9 mouse cellular contexts compared by ENCODE assay signal in genomic region chr10:77484205-77484935, GRCm38 (mm10). TPM values are rescaled to one million over a fixed set of nuclear protein-coding genes. Genes with fewer than 3 reads are reported as not detected.
DNase-seq lines count a peak whose midpoint lies in the region; ATAC-seq and TF ChIP-seq lines count a peak whose summit lies in the region.
"Had no signal": no experiment of that assay in that cellular context is flagged by ENCODE, and none has a peak within 500 bp of the region (broad histone marks: within the 10 kb centered on the region; RNA-seq: fewer than 3 reads in every experiment).

No protein-coding gene starts in this region.

- H3K27ac ChIP-seq in hindbrain, embryonic 10.5 days, result 0 out of 2 replicates have a peak overlapping the region, but pooled peaks have one; percentile 4
- no peak overlapping the region for H3K27ac ChIP-seq in hindbrain, postnatal 0 days
- 0 out of 2 replicates have a peak overlapping the region, but pooled peaks have one; percentile 6 for H3K27ac ChIP-seq in kidney, adult 2 months (ENCODE audit: insufficient read depth, low read depth, low read length)
- H3K27ac ChIP-seq in forebrain, embryonic 11.5 days (ENCODE audit: low read depth, low read length), result no peak overlapping the region

- no peak for TF ChIP-seq POLR2A in kidney, adult 2 months (IDR thresholded peaks at IDR 0.05; ENCODE audit: low read depth, low read length)
- TF ChIP-seq POLR2A in lung, adult 2 months (IDR thresholded peaks at IDR 0.05; ENCODE audit: borderline replicate concordance, extremely low read depth, low read depth, low read length), result no peak

- 0 out of 2 replicates have a peak, but pooled peaks cover 5% of the 10 kb centered on the region for H3K4me1 ChIP-seq in hindbrain, embryonic 10.5 days (replicated peaks)
- no peaks in the 10 kb centered on the region for H3K4me1 ChIP-seq in hindbrain, postnatal 0 days (ENCODE audit: insufficient read depth, low read length)
- no peaks in the 10 kb centered on the region for H3K4me1 ChIP-seq in kidney, adult 2 months (ENCODE audit: control insufficient read depth, insufficient read depth, low read length)
- peaks cover 11% of the 10 kb centered on the region; the same call in 1 of the 2 replicates for H3K4me1 ChIP-seq in lung, adult 2 months (ENCODE audit: control insufficient read depth, insufficient read depth, low read length)
- H3K4me1 ChIP-seq in forebrain, embryonic 11.5 days (replicated peaks; ENCODE audit: control insufficient read depth, insufficient read depth, low read length), result no peaks in the 10 kb centered on the region

- TF ChIP-seq CTCF in hindbrain, postnatal 0 days (IDR thresholded peaks at IDR 0.05; ENCODE audit: low read depth), result no peak
- no peak for TF ChIP-seq CTCF in kidney, adult 2 months (conservative IDR thresholded peaks at IDR 0.05; ENCODE audit: insufficient read depth, insufficient read length, low read depth, low read length)
- no peak for TF ChIP-seq CTCF in lung, adult 2 months (IDR thresholded peaks at IDR 0.05; ENCODE audit: insufficient read depth, low read length)

- peaks cover 41% of the 10 kb centered on the region for H3K36me3 ChIP-seq in hindbrain, embryonic 10.5 days
- peaks cover 18% of the 10 kb centered on the region for H3K36me3 ChIP-seq in hindbrain, postnatal 0 days (ENCODE audit: insufficient read depth, low read length)
- peaks cover 4% of the 10 kb centered on the region for H3K36me3 ChIP-seq in kidney, adult 2 months (ENCODE audit: control insufficient read depth, insufficient read depth, low read length)
- H3K36me3 ChIP-seq in forebrain, embryonic 11.5 days (ENCODE audit: control insufficient read depth, insufficient read depth, low read length), result peaks cover 9% of the 10 kb centered on the region; the same call in 1 of the 2 replicates

- peak; percentile 9 for DNase-seq in hindbrain, embryonic 10.5 days (ENCODE audit: low spot score)
- DNase-seq in hindbrain, postnatal 0 days (ENCODE audit: low spot score), result no peak
- DNase-seq in gastrocnemius, adult 8-10 months (ENCODE audit: low spot score in 2 of 2), result peak; percentile 28 to 43
- DNase-seq in kidney, adult 2 months, result peak; percentile 75
- DNase-seq in lung, adult 2 months, result peak; percentile 70
- peak; percentile 59 to 70 for DNase-seq in urinary bladder, postnatal 4 days (ENCODE audit: low spot score in 2 of 2)
- no peak for DNase-seq in thymus, postnatal 14 days
- no peak for DNase-seq in forebrain, embryonic 11.5 days (ENCODE audit: low spot score)

- H3K9me3 ChIP-seq in hindbrain, embryonic 10.5 days, result no peaks in the 10 kb centered on the region
- H3K9me3 ChIP-seq in hindbrain, postnatal 0 days (ENCODE audit: low read length), result no peaks in the 10 kb centered on the region
- H3K9me3 ChIP-seq in forebrain, embryonic 11.5 days (ENCODE audit: control insufficient read depth, low read length), result no peaks in the 10 kb centered on the region

- H3K4me3 ChIP-seq in hindbrain, embryonic 10.5 days, result no peak overlapping the region
- H3K4me3 ChIP-seq in hindbrain, postnatal 0 days (ENCODE audit: low read length), result no peak overlapping the region
- no peak overlapping the region for H3K4me3 ChIP-seq in kidney, adult 2 months (ENCODE audit: insufficient read depth, low read depth, low read length)
- no peak overlapping the region for H3K4me3 ChIP-seq in lung, adult 2 months (replicated peaks; ENCODE audit: extremely low read depth, low read depth, low read length)
- no peak overlapping the region for H3K4me3 ChIP-seq in forebrain, embryonic 11.5 days (ENCODE audit: low read depth, low read length)

- 75% methylated on average over 18 of the region's 18 CpGs for WGBS in hindbrain, embryonic 10.5 days
- 64% methylated on average over 18 of the region's 18 CpGs for WGBS in hindbrain, postnatal 0 days
- 24% methylated on average over 18 of the region's 18 CpGs for WGBS in kidney, adult 2 months
- WGBS in lung, adult 2 months, result 8% methylated on average over 18 of the region's 18 CpGs
- 77% methylated on average over 18 of the region's 18 CpGs for WGBS in forebrain, embryonic 11.5 days

- no peak overlapping the region for H3K9ac ChIP-seq in hindbrain, postnatal 0 days (replicated peaks; ENCODE audit: low read length)
- no peak overlapping the region for H3K9ac ChIP-seq in forebrain, embryonic 11.5 days (ENCODE audit: low read length)

- H3K4me2 ChIP-seq in hindbrain, postnatal 0 days (ENCODE audit: low read depth, low read length), result no peak overlapping the region
- no peak overlapping the region for H3K4me2 ChIP-seq in forebrain, embryonic 11.5 days (ENCODE audit: low read depth, low read length, severe bottlenecking)

- ATAC-seq in hindbrain, postnatal 0 days, result no peak
- ATAC-seq in forebrain, embryonic 11.5 days (replicated peaks; ENCODE audit: low FRiP score), result no peak

- H3K27me3 ChIP-seq in hindbrain, embryonic 10.5 days (ENCODE audit: insufficient read depth, poor library complexity, severe bottlenecking), result no peaks in the 10 kb centered on the region
- H3K27me3 ChIP-seq in hindbrain, postnatal 0 days (ENCODE audit: insufficient read depth, low read length), result no peaks in the 10 kb centered on the region
- no peaks in the 10 kb centered on the region for H3K27me3 ChIP-seq in kidney, adult 2 months (replicated peaks; ENCODE audit: control insufficient read depth, insufficient read depth, low read length)
- no peaks in the 10 kb centered on the region for H3K27me3 ChIP-seq in forebrain, embryonic 11.5 days (ENCODE audit: control insufficient read depth, insufficient read depth, low read length)
- H3K27me3 ChIP-seq: CH12.LX had no signal

RNA-seq across cellular contexts. Expression of gene Fam207a, which starts 31.2 kb away (rescaled TPM):
- polyA plus RNA-seq in hindbrain, embryonic 10.5 days (2016; fragmentation: Nextera tagmentation; extraction: Ambion mirVana), result 48.8 and 50.0 TPM in 2 replicates
- total RNA-seq in hindbrain, postnatal 0 days (2014; rRNA removed), result 43.5 and 56.2 TPM in 2 replicates
- polyA plus RNA-seq in hindbrain, postnatal 0 days (2015; fragmentation: Nextera tagmentation; extraction: Ambion mirVana), result 31.8 and 35.9 TPM in 2 replicates
- 1 to 10 TPM; 4.4 to 7.3 (median 5.9) TPM for total RNA-seq in gastrocnemius, adult 8-10 months (2022)
- polyA plus RNA-seq in kidney, adult 2 months (2012; rRNA removed), result 30.5 and 31.4 TPM in 2 replicates
- polyA plus RNA-seq in lung, adult 2 months (2012; rRNA removed), result 24.6 and 24.7 TPM in 2 replicates
- polyA plus RNA-seq in forebrain, embryonic 11.5 days (2014; fragmentation: Nextera tagmentation; extraction: Ambion mirVana), result 40.6 and 41.9 TPM in 2 replicates

RNA-seq across cellular contexts. Expression of gene Itgb2, which starts 45.7 kb away (rescaled TPM):
- polyA plus RNA-seq in hindbrain, embryonic 10.5 days (2016; fragmentation: Nextera tagmentation; extraction: Ambion mirVana), result 1.0 and 1.2 TPM in 2 replicates
- 0.68 and 1.9 TPM in 2 replicates for total RNA-seq in hindbrain, postnatal 0 days (2014; rRNA removed)
- 0.87 and 1.0 TPM in 2 replicates for polyA plus RNA-seq in hindbrain, postnatal 0 days (2015; fragmentation: Nextera tagmentation; extraction: Ambion mirVana)
- total RNA-seq in gastrocnemius, adult 8-10 months (2022), result under 1 TPM; 0.48 to 0.99 (median 0.88) TPM
- 6.5 and 13.6 TPM in 2 replicates for polyA plus RNA-seq in kidney, adult 2 months (2012; rRNA removed)
- polyA plus RNA-seq in lung, adult 2 months (2012; rRNA removed), result 69.9 and 91.7 TPM in 2 replicates
- 1.2 and 1.3 TPM in 2 replicates for polyA plus RNA-seq in forebrain, embryonic 11.5 days (2014; fragmentation: Nextera tagmentation; extraction: Ambion mirVana)

Comparison
In these comparisons a context has a peak if more than half of its experiments do, and no peak if none do; other contexts are left out.
1. DNase-seq: peak in hindbrain, embryonic 10.5 days (single experiment), gastrocnemius, adult 8-10 months (2 of 2), kidney, adult 2 months (single experiment), lung, adult 2 months (single experiment) and urinary bladder, postnatal 4 days (2 of 2); none in hindbrain, postnatal 0 days (single experiment), thymus, postnatal 14 days (single experiment) and forebrain, embryonic 11.5 days (single experiment).
2. H3K27ac ChIP-seq: peak in hindbrain, embryonic 10.5 days (single experiment) and kidney, adult 2 months (single experiment); none in hindbrain, postnatal 0 days (single experiment) and forebrain, embryonic 11.5 days (single experiment).